31 mouse cellular contexts compared by ENCODE assay signal in genomic region chr10:42095986-42096385, GRCm38 (mm10).
"Had no signal": no experiment of that assay in that cellular context is flagged by ENCODE, and none has a peak within 500 bp of the region (broad histone marks: within the 10 kb centered on the region; RNA-seq: fewer than 3 reads in every experiment).

No protein-coding gene starts in this region.

- H3K4me1 ChIP-seq: midbrain, embryonic 10.5 days; midbrain, embryonic 12.5 days; midbrain, embryonic 13.5 days; midbrain, embryonic 15.5 days had no signal

- H3K36me3 ChIP-seq: limb, embryonic 10.5 days; limb, embryonic 12.5 days; limb, embryonic 13.5 days; limb, embryonic 15.5 days; liver, embryonic 12.5 days; liver, embryonic 13.5 days; liver, embryonic 15.5 days; lung, embryonic 15.5 days; midbrain, embryonic 10.5 days; midbrain, embryonic 12.5 days; midbrain, embryonic 13.5 days; midbrain, embryonic 15.5 days had no signal

- H3K4me2 ChIP-seq: limb, embryonic 12.5 days; limb, embryonic 13.5 days; limb, embryonic 15.5 days; liver, embryonic 11.5 days; liver, embryonic 12.5 days; liver, embryonic 13.5 days; liver, embryonic 15.5 days; lung, embryonic 14.5 days; lung, embryonic 15.5 days; midbrain, embryonic 11.5 days; midbrain, embryonic 12.5 days; midbrain, embryonic 13.5 days; midbrain, embryonic 15.5 days had no signal

- ATAC-seq: liver, embryonic 12.5 days; liver, postnatal 0 days; lung, postnatal 0 days; midbrain, embryonic 13.5 days; midbrain, embryonic 15.5 days; midbrain, embryonic 16.5 days had no signal

- DNase-seq: left cerebral cortex, postnatal 4 days; liver; liver, embryonic 13.5 days; liver, postnatal 0 days; lung, adult 18-20 months; lung, adult 2 months; lung, embryonic 14.5 days; lung, postnatal 10 days; lung, postnatal 14 days; lung, postnatal 36 days; lung, postnatal 4 days; midbrain, embryonic 14.5 days had no signal

- H3K27ac ChIP-seq: limb, embryonic 10.5 days; limb, embryonic 12.5 days; limb, embryonic 13.5 days; limb, embryonic 15.5 days; liver, embryonic 12.5 days; liver, embryonic 13.5 days; liver, embryonic 14.5 days; liver, embryonic 15.5 days; lung, embryonic 15.5 days; macrophage; midbrain, embryonic 10.5 days; midbrain, embryonic 12.5 days; midbrain, embryonic 13.5 days; midbrain, embryonic 15.5 days had no signal

- H3K9ac ChIP-seq: limb, embryonic 12.5 days; limb, embryonic 13.5 days; limb, embryonic 15.5 days; liver, embryonic 12.5 days; liver, embryonic 13.5 days; liver, embryonic 14.5 days; liver, embryonic 15.5 days; liver, postnatal 0 days; lung, embryonic 14.5 days; lung, embryonic 15.5 days; midbrain, embryonic 12.5 days; midbrain, embryonic 13.5 days; midbrain, embryonic 15.5 days had no signal

- H3K9me3 ChIP-seq: limb, embryonic 10.5 days; limb, embryonic 12.5 days; limb, embryonic 13.5 days; limb, embryonic 15.5 days; liver, embryonic 12.5 days; liver, embryonic 13.5 days; liver, embryonic 15.5 days; lung, embryonic 15.5 days; megakaryocyte, embryonic 14.5 days; midbrain, embryonic 10.5 days; midbrain, embryonic 12.5 days; midbrain, embryonic 13.5 days; midbrain, embryonic 15.5 days had no signal

- H3K4me3 ChIP-seq: limb, embryonic 10.5 days; limb, embryonic 12.5 days; limb, embryonic 13.5 days; limb, embryonic 15.5 days; liver, embryonic 12.5 days; liver, embryonic 13.5 days; liver, embryonic 15.5 days; lung, embryonic 15.5 days; midbrain, embryonic 10.5 days; midbrain, embryonic 12.5 days; midbrain, embryonic 13.5 days; midbrain, embryonic 15.5 days; myocyte had no signal

- H3K27me3 ChIP-seq: limb, embryonic 12.5 days; limb, embryonic 13.5 days; limb, embryonic 15.5 days; liver, embryonic 12.5 days; liver, embryonic 13.5 days; liver, embryonic 15.5 days; lung, embryonic 15.5 days; megakaryocyte, embryonic 14.5 days had no signal
